Mouse (Mus musculus) limb, embryonic 12.5 days (tissue): ENCODE data around the gene Ildr2. TPM values are rescaled to one million over a fixed set of nuclear protein-coding genes. Genes with fewer than 3 reads are reported as not detected.

ENCODE experiments used
- ATAC-seq: fragments of 200-750 bp; cut with Nextera tagmentation; 2 replicates; pipeline ENCODE4 v1.8.0; 2017; ENCODE audit warnings: low read depth, moderate TSS enrichment; ENCODE audit not compliant: insufficient number of reproducible peaks, insufficient read depth, low FRiP score, low TSS enrichment
- H3K27ac ChIP-seq: fragments of 300-500 bp; sonication (generic); 2 replicates; pipeline ENCODE4 v1.5.1; 2016; ENCODE audit warnings: mild to moderate bottlenecking, moderate library complexity
- H3K27me3 ChIP-seq: fragments of 300-500 bp; sonication (generic); 2 replicates; pipeline ENCODE4 v1.6.1; 2016; ENCODE audit warnings: mild to moderate bottlenecking, moderate library complexity
- H3K36me3 ChIP-seq: fragments of 300-500 bp; sonication (generic); 2 replicates; pipeline ENCODE4 v1.6.1; 2016; ENCODE audit warnings: mild to moderate bottlenecking, moderate library complexity
- H3K4me1 ChIP-seq: fragments of 300-500 bp; sonication (generic); replicated peaks from 2 replicates; pipeline ENCODE4 v1.6.1; 2016
- H3K4me2 ChIP-seq: fragments of 300-500 bp; sonication (generic); 2 replicates; pipeline ENCODE4 v1.6.1; 2016; ENCODE audit warnings: mild to moderate bottlenecking, moderate library complexity
- H3K4me3 ChIP-seq: fragments of 300-500 bp; sonication (generic); replicated peaks from 2 replicates; pipeline ENCODE4 v1.5.1; 2016; ENCODE audit warnings: mild to moderate bottlenecking
- H3K9ac ChIP-seq: fragments of 300-500 bp; sonication (generic); replicated peaks from 2 replicates; pipeline ENCODE4 v1.6.1; 2016; ENCODE audit warnings: mild to moderate bottlenecking, moderate library complexity
- H3K9me3 ChIP-seq: fragments of 300-500 bp; sonication (generic); 2 replicates; pipeline ENCODE4 v1.6.1; 2016; ENCODE audit warnings: mild to moderate bottlenecking, moderate library complexity
- WGBS: fragments of 180-500 bp; shearing (Covaris S2); methylation state at CpG from one replicate; pipeline ENCODE4 v1.1.7; 2016; 5-methylcytosine and 5-hydroxymethylcytosine counted together
- polyA plus RNA-seq: library from polyadenylated mRNA; unstranded; fragments of >200 nt; fragmentation: Nextera tagmentation; extraction: Ambion mirVana; gene quantifications from 2 replicates; pipeline ENCODE4 v1.2.1, GENCODE M21; 2016

The Ildr2 gene
- polyA plus RNA-seq, 1 experiment from 2014 or later, result 0.23 TPM

- H3K36me3 ChIP-seq, result no peaks in the 10 kb centered on the region
- no peak for ATAC-seq
- no peak overlapping the region for H3K9ac ChIP-seq
- H3K4me2 ChIP-seq, result no peak overlapping the region
- no peaks in the 10 kb centered on the region for H3K9me3 ChIP-seq
- H3K4me3 ChIP-seq, result no peak overlapping the region
- no peaks in the 10 kb centered on the region; the same call in 1 of the 2 replicates for H3K4me1 ChIP-seq
- H3K27ac ChIP-seq, result no peak overlapping the region
- no peaks in the 10 kb centered on the region for H3K27me3 ChIP-seq
- WGBS, result 85% methylated on average over 1 of the region's 1 CpGs
Measured at GRCm38 (mm10) chr1:166342539-166342938, 88.6 kb downstream of the Ildr2 start.

- Histone ChIP-seq H3K9me3 (no peaks in the 10 kb centered on the region), H3K36me3 (no peaks in the 10 kb centered on the region), H3K27me3 (no peaks in the 10 kb centered on the region), H3K27ac (no peak overlapping the region), H3K4me1 (no peaks in the 10 kb centered on the region; the same call in 1 of the 2 replicates), H3K4me2 (no peak overlapping the region), H3K4me3 (no peak overlapping the region), H3K9ac (no peak overlapping the region)
- ATAC-seq, result no peak
- WGBS, result 55% methylated on average over 5 of the region's 5 CpGs
Measured at GRCm38 (mm10) chr1:166343586-166343985, 89.6 kb downstream of the Ildr2 start.

- ATAC-seq, result no peak
- H3K4me3 ChIP-seq, result no peak overlapping the region
- H3K36me3 ChIP-seq, result no peaks in the 10 kb centered on the region
- H3K27ac ChIP-seq, result no peak overlapping the region
- no peaks in the 10 kb centered on the region for H3K9me3 ChIP-seq
- no peak overlapping the region for H3K9ac ChIP-seq
- no peaks in the 10 kb centered on the region for H3K27me3 ChIP-seq
- WGBS, result 40% methylated on average over 8 of the region's 8 CpGs
- H3K4me2 ChIP-seq, result no peak overlapping the region
- peaks cover 6% of the 10 kb centered on the region for H3K4me1 ChIP-seq
Measured at GRCm38 (mm10) chr1:166344300-166345077, 90.5 kb downstream of the Ildr2 start.

- Histone ChIP-seq H3K9ac (no peak overlapping the region), H3K9me3 (no peaks in the 10 kb centered on the region), H3K27ac (no peak overlapping the region), H3K27me3 (no peaks in the 10 kb centered on the region), H3K4me2 (no peak overlapping the region), H3K36me3 (no peaks in the 10 kb centered on the region), H3K4me3 (no peak overlapping the region), H3K4me1 (peaks cover 11% of the 10 kb centered on the region)
- 93% methylated on average over 6 of the region's 6 CpGs for WGBS
- ATAC-seq, result no peak
Measured at GRCm38 (mm10) chr1:166345602-166346001, 91.7 kb downstream of the Ildr2 start.

GRCm38 (mm10) chr1:166346906-166347305 is 93.0 kb downstream of the Ildr2 start:
- no peaks in the 10 kb centered on the region for H3K36me3 ChIP-seq
- H3K27me3 ChIP-seq, result no peaks in the 10 kb centered on the region
- no peak overlapping the region for H3K4me3 ChIP-seq
- 85% methylated on average over 3 of the region's 3 CpGs for WGBS
- no peaks in the 10 kb centered on the region for H3K9me3 ChIP-seq
- peaks cover 11% of the 10 kb centered on the region for H3K4me1 ChIP-seq
- no peak overlapping the region for H3K9ac ChIP-seq
- no peak overlapping the region for H3K4me2 ChIP-seq
- H3K27ac ChIP-seq, result no peak overlapping the region
- ATAC-seq, result no peak

GRCm38 (mm10) chr1:166349341-166349740 is 95.4 kb downstream of the Ildr2 start:
- H3K27me3 ChIP-seq, result no peaks in the 10 kb centered on the region
- 30% methylated on average over 3 of the region's 3 CpGs for WGBS
- ATAC-seq, result peak; percentile 78
- H3K9me3 ChIP-seq, result no peaks in the 10 kb centered on the region
- H3K9ac ChIP-seq, result no peak overlapping the region
- peak overlapping the region; percentile 13; the same call in 1 of the 2 replicates for H3K4me2 ChIP-seq
- H3K4me1 ChIP-seq, result peaks cover 11% of the 10 kb centered on the region
- H3K36me3 ChIP-seq, result no peaks in the 10 kb centered on the region
- peak overlapping the region; percentile 4; the same call in 1 of the 2 replicates for H3K27ac ChIP-seq
- no peak overlapping the region for H3K4me3 ChIP-seq

- Histone ChIP-seq H3K4me1 (peaks cover 11% of the 10 kb centered on the region), H3K4me3 (no peak overlapping the region), H3K4me2 (peak overlapping the region; percentile 13; the same call in 1 of the 2 replicates), H3K9ac (no peak overlapping the region), H3K27ac (peak overlapping the region; percentile 4; the same call in 1 of the 2 replicates), H3K36me3 (no peaks in the 10 kb centered on the region), H3K9me3 (no peaks in the 10 kb centered on the region), H3K27me3 (no peaks in the 10 kb centered on the region)
- WGBS, result 28% methylated on average over 11 of the region's 11 CpGs
- ATAC-seq, result peak; percentile 77
Measured at GRCm38 (mm10) chr1:166349751-166350150, 95.8 kb downstream of the Ildr2 start.

GRCm38 (mm10) chr1:166360157-166360855 is 106.4 kb downstream of the Ildr2 start:
- H3K9me3 ChIP-seq, result no peaks in the 10 kb centered on the region
- no peak overlapping the region for H3K4me2 ChIP-seq
- H3K9ac ChIP-seq, result no peak overlapping the region
- H3K27me3 ChIP-seq, result no peaks in the 10 kb centered on the region
- no peaks in the 10 kb centered on the region for H3K36me3 ChIP-seq
- H3K4me1 ChIP-seq, result no peaks in the 10 kb centered on the region
- peak; percentile 68; the same call in 1 of the 2 replicates for ATAC-seq
- no peak overlapping the region for H3K4me3 ChIP-seq
- 20% methylated on average over 14 of the region's 14 CpGs for WGBS
- no peak overlapping the region for H3K27ac ChIP-seq

- 65% methylated on average over 5 of the region's 5 CpGs for WGBS
- Histone ChIP-seq H3K27me3 (no peaks in the 10 kb centered on the region), H3K36me3 (no peaks in the 10 kb centered on the region), H3K27ac (no peak overlapping the region), H3K4me1 (no peaks in the 10 kb centered on the region), H3K9me3 (no peaks in the 10 kb centered on the region), H3K9ac (no peak overlapping the region), H3K4me3 (no peak overlapping the region), H3K4me2 (no peak overlapping the region)
- no peak for ATAC-seq
Measured at GRCm38 (mm10) chr1:166360896-166361295, 107.0 kb downstream of the Ildr2 start.

GRCm38 (mm10) chr1:166361842-166362241 is 107.9 kb downstream of the Ildr2 start:
- Histone ChIP-seq H3K27ac (no peak overlapping the region), H3K36me3 (no peaks in the 10 kb centered on the region), H3K9me3 (no peaks in the 10 kb centered on the region), H3K4me2 (no peak overlapping the region), H3K4me3 (no peak overlapping the region), H3K9ac (no peak overlapping the region), H3K4me1 (no peaks in the 10 kb centered on the region), H3K27me3 (no peaks in the 10 kb centered on the region)
- 68% methylated on average over 3 of the region's 3 CpGs for WGBS
- ATAC-seq, result no peak

- WGBS, result 54% methylated on average over 3 of the region's 3 CpGs
- ATAC-seq, result no peak
Measured at GRCm38 (mm10) chr1:166362659-166363058, 108.7 kb downstream of the Ildr2 start.

More at GRCm38 (mm10) chr1:166362659-166363058, 108.7 kb downstream of the Ildr2 start:
- Histone ChIP-seq H3K4me1 (no peaks in the 10 kb centered on the region), H3K27ac (no peak overlapping the region), H3K4me2 (no peak overlapping the region), H3K9ac (no peak overlapping the region), H3K4me3 (no peak overlapping the region), H3K9me3 (no peaks in the 10 kb centered on the region), H3K36me3 (no peaks in the 10 kb centered on the region), H3K27me3 (no peaks in the 10 kb centered on the region)
